Mouse (Mus musculus) granulocyte monocyte progenitor cell, adult 5-6 weeks (primary cell): ENCODE results near the gene Gpr137c. TPM values are rescaled to one million over a fixed set of nuclear protein-coding genes. Genes with fewer than 3 reads are reported as not detected.

Experiments
- ATAC-seq: replicated peaks from 2 replicates; pipeline ENCODE4 v1.8.0; 2016; ENCODE audit warnings: mild to moderate bottlenecking, moderate TSS enrichment, inconsistent platforms; ENCODE audit not compliant: poor library complexity, severe bottlenecking
- total RNA-seq, 2 experiments: library from RNA; stranded (forward) in 1 of 2; stranded (reverse) in 1 of 2; fragments of 200-712, 200-1000 nt in 1 of 2; fragments of >200 nt in 1 of 2; fragmentation: Nextera tagmentation in 1 of 2; gene quantifications; 2 replicates each; pipeline ENCODE4 v1.2.3; 2014 to 2017

The Gpr137c gene
- total RNA-seq, 2 experiments from 2014 or later: 0.34 to 1.3 TPM

DNA sequence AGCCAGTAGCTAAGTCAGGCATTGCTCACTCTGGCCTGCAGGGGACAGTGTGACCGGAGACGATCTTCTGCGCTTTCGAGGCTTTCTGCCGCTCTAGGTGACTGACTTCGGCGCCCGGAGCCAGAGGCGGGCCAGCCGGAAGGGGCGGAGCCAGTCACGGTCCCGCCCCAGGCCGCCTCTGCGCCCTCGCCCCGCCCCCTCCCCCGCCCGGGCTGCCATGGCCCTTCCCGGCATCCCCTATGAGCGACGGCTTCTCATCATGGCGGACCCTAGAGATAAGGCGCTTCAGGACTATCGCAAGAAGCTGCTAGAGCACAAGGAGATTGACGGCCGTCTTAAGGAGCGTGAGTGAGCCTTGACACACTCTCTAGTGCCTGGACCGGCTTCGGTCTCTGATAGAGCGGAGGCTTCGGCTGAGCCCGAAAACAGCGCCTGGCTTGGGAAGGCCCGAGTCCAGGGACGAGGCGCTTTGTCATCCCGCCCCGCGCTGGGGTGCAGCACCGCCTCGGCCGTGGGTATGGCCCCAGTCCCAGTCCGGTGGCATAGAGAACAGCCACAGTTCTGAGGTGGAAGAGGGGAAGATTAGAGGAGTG lies 110.2 kb downstream of the Gpr137c start, which contains the start of gene Psmc6:
Psmc6 (plus strand) TSS at position 200 of the 593 bp plus-strand sequence.
- peak; percentile 78 for ATAC-seq

Other genes starting within 250 kb of the Gpr137c start
- 5.2 and 5.4 TPM in 2 replicates for gene Ptger2, start 231.5 kb upstream of the Gpr137c start, total RNA-seq (2014; fragmentation: Nextera tagmentation)
- gene Ptger2, start 231.5 kb upstream of the Gpr137c start, total RNA-seq (2017): 3.1 and 3.5 TPM in 2 replicates
- gene Txndc16, start 611 bp downstream of the Gpr137c start, total RNA-seq (2014; fragmentation: Nextera tagmentation): 6.4 and 26.8 TPM in 2 replicates
- 14.1 and 23.8 TPM in 2 replicates for gene Txndc16, start 611 bp downstream of the Gpr137c start, total RNA-seq (2017)
- gene Ero1l, start 99.1 kb downstream of the Gpr137c start, total RNA-seq (2014; fragmentation: Nextera tagmentation): 92.0 and 114 TPM in 2 replicates
- 55.0 and 73.0 TPM in 2 replicates for gene Ero1l, start 99.1 kb downstream of the Gpr137c start, total RNA-seq (2017)
- 136 and 145 TPM in 2 replicates for gene Psmc6, start 110.1 kb downstream of the Gpr137c start, total RNA-seq (2014; fragmentation: Nextera tagmentation)
- 221 and 284 TPM in 2 replicates for gene Psmc6, start 110.1 kb downstream of the Gpr137c start, total RNA-seq (2017)
- gene Styx, start 131.4 kb downstream of the Gpr137c start, total RNA-seq (2014; fragmentation: Nextera tagmentation): 26.8 and 30.6 TPM in 2 replicates
- 13.2 and 16.7 TPM in 2 replicates for gene Styx, start 131.4 kb downstream of the Gpr137c start, total RNA-seq (2017)
- 42.0 and 72.4 TPM in 2 replicates for gene Gnpnat1, start 185.2 kb downstream of the Gpr137c start, total RNA-seq (2014; fragmentation: Nextera tagmentation)
- 30.2 and 50.2 TPM in 2 replicates for gene Gnpnat1, start 185.2 kb downstream of the Gpr137c start, total RNA-seq (2017)